Mouse (Mus musculus): Measurements from ENCODE around the gene Clip3. TPM values are rescaled to one million over a fixed set of nuclear protein-coding genes. Genes with fewer than 3 reads are reported as not detected.

Gene Clip3
- polyA plus RNA-seq, 1 experiment from 2014 or later = 53.9 TPM

GRCm38 (mm10) chr7:30278911-30279310, 12.6 kb upstream of the Clip3 start:
- H3K9me3 ChIP-seq (ENCODE audit: control insufficient read depth, low read depth, low read length) = no peaks in the 10 kb centered on the region
- H3K4me3 ChIP-seq (ENCODE audit: low read depth, low read length) = no peak overlapping the region
- H3K27ac ChIP-seq (ENCODE audit: low read length) = no peak overlapping the region
- H3K36me3 ChIP-seq (ENCODE audit: control insufficient read depth, insufficient read depth, low read length) = no peaks in the 10 kb centered on the region
- no peak overlapping the region for H3K9ac ChIP-seq (replicated peaks; ENCODE audit: low read depth, low read length)
- no peak for ATAC-seq (ENCODE audit: insufficient number of reproducible peaks, insufficient read depth, low FRiP score, low read depth)
- H3K4me2 ChIP-seq (replicated peaks; ENCODE audit: low read depth, low read length) = no peak overlapping the region
- WGBS = 51% methylated on average over 2 of the region's 2 CpGs
- H3K4me1 ChIP-seq (ENCODE audit: control insufficient read depth, insufficient read depth, low read length) = peaks cover 3% of the 10 kb centered on the region; the same call in 1 of the 2 replicates
- no peaks in the 10 kb centered on the region for H3K27me3 ChIP-seq (ENCODE audit: control insufficient read depth, insufficient read depth, low read length)

GRCm38 (mm10) chr7:30279536-30279935, 12.0 kb upstream of the Clip3 start:
- no peak for ATAC-seq (ENCODE audit: insufficient number of reproducible peaks, insufficient read depth, low FRiP score, low read depth)
- WGBS = 0% methylated on average over 6 of the region's 6 CpGs
- Histone ChIP-seq H3K36me3 (ENCODE audit: control insufficient read depth, insufficient read depth, low read length) (no peaks in the 10 kb centered on the region), H3K4me3 (ENCODE audit: low read depth, low read length) (peak overlapping the region; percentile 78), H3K27me3 (ENCODE audit: control insufficient read depth, insufficient read depth, low read length) (no peaks in the 10 kb centered on the region), H3K27ac (ENCODE audit: low read length) (peak overlapping the region; percentile 96; the same call in 1 of the 2 replicates), H3K9ac (replicated peaks; ENCODE audit: low read depth, low read length) (no peak overlapping the region), H3K4me2 (replicated peaks; ENCODE audit: low read depth, low read length) (peak overlapping the region; percentile 85), H3K4me1 (ENCODE audit: control insufficient read depth, insufficient read depth, low read length) (peaks cover 3% of the 10 kb centered on the region; the same call in 1 of the 2 replicates), H3K9me3 (ENCODE audit: control insufficient read depth, low read depth, low read length) (no peaks in the 10 kb centered on the region)

- H3K4me2 ChIP-seq (replicated peaks; ENCODE audit: low read depth, low read length) = peak within 1 kb of the TSS; percentile 85
- H3K36me3 ChIP-seq (ENCODE audit: control insufficient read depth, insufficient read depth, low read length) = no peaks in the 10 kb centered on the region
- peak within 1 kb of the TSS; percentile 78 for H3K4me3 ChIP-seq (ENCODE audit: low read depth, low read length)
- peak within 1 kb of the TSS; percentile 46; the same call in 1 of the 2 replicates for H3K9ac ChIP-seq (replicated peaks; ENCODE audit: low read depth, low read length)
- H3K27ac ChIP-seq (ENCODE audit: low read length) = peak within 1 kb of the TSS; percentile 96
- peaks cover 3% of the 10 kb centered on the region; the same call in 1 of the 2 replicates for H3K4me1 ChIP-seq (ENCODE audit: control insufficient read depth, insufficient read depth, low read length)
- no peaks in the 10 kb centered on the region for H3K27me3 ChIP-seq (ENCODE audit: control insufficient read depth, insufficient read depth, low read length)
- under 1% methylated on average over 49 of the region's 49 CpGs for WGBS
- ATAC-seq (ENCODE audit: insufficient number of reproducible peaks, insufficient read depth, low FRiP score, low read depth) = peak; percentile 95
- H3K9me3 ChIP-seq (ENCODE audit: control insufficient read depth, low read depth, low read length) = no peaks in the 10 kb centered on the region
Observed at GRCm38 (mm10) chr7:30279951-30280669, 11.4 kb upstream of the Clip3 start, which contains the start of the genes Thap8 and Wdr62. Thap8 (plus strand) TSS chr7:30280094. Wdr62 (minus strand) TSS chr7:30280419.

- H3K27ac ChIP-seq (ENCODE audit: low read length) = peak overlapping the region; percentile 96
- H3K4me1 ChIP-seq (ENCODE audit: control insufficient read depth, insufficient read depth, low read length) = peaks cover 3% of the 10 kb centered on the region; the same call in 1 of the 2 replicates
- no peaks in the 10 kb centered on the region for H3K27me3 ChIP-seq (ENCODE audit: control insufficient read depth, insufficient read depth, low read length)
- H3K4me2 ChIP-seq (replicated peaks; ENCODE audit: low read depth, low read length) = peak overlapping the region; percentile 85
- H3K9ac ChIP-seq (replicated peaks; ENCODE audit: low read depth, low read length) = no peak overlapping the region
- peak overlapping the region; percentile 78 for H3K4me3 ChIP-seq (ENCODE audit: low read depth, low read length)
- 1% methylated on average over 20 of the region's 20 CpGs for WGBS
- ATAC-seq (ENCODE audit: insufficient number of reproducible peaks, insufficient read depth, low FRiP score, low read depth) = peak; percentile 83
- H3K36me3 ChIP-seq (ENCODE audit: control insufficient read depth, insufficient read depth, low read length) = no peaks in the 10 kb centered on the region
- H3K9me3 ChIP-seq (ENCODE audit: control insufficient read depth, low read depth, low read length) = no peaks in the 10 kb centered on the region
Observed at GRCm38 (mm10) chr7:30280670-30281138, 10.8 kb upstream of the Clip3 start.

- no peak overlapping the region; the same call in 1 of the 2 replicates for H3K4me2 ChIP-seq (replicated peaks; ENCODE audit: low read depth, low read length)
Observed at GRCm38 (mm10) chr7:30281522-30281921, 10.0 kb upstream of the Clip3 start.

GRCm38 (mm10) chr7:30282740-30283139, 8.8 kb upstream of the Clip3 start:
- Histone ChIP-seq H3K4me1 (ENCODE audit: control insufficient read depth, insufficient read depth, low read length) (peaks cover 3% of the 10 kb centered on the region; the same call in 1 of the 2 replicates), H3K27me3 (ENCODE audit: control insufficient read depth, insufficient read depth, low read length) (no peaks in the 10 kb centered on the region), H3K36me3 (ENCODE audit: control insufficient read depth, insufficient read depth, low read length) (no peaks in the 10 kb centered on the region), H3K9me3 (ENCODE audit: control insufficient read depth, low read depth, low read length) (no peaks in the 10 kb centered on the region), H3K4me2 (replicated peaks; ENCODE audit: low read depth, low read length) (no peak overlapping the region), H3K9ac (replicated peaks; ENCODE audit: low read depth, low read length) (no peak overlapping the region), H3K4me3 (ENCODE audit: low read depth, low read length) (no peak overlapping the region), H3K27ac (ENCODE audit: low read length) (no peak overlapping the region)
- no peak for ATAC-seq (ENCODE audit: insufficient number of reproducible peaks, insufficient read depth, low FRiP score, low read depth)
- WGBS = 82% methylated on average over 7 of the region's 7 CpGs

More at GRCm38 (mm10) chr7:30281522-30281921, 10.0 kb upstream of the Clip3 start:
- peaks cover 3% of the 10 kb centered on the region; the same call in 1 of the 2 replicates for H3K4me1 ChIP-seq (ENCODE audit: control insufficient read depth, insufficient read depth, low read length)
- 71% methylated on average over 4 of the region's 4 CpGs for WGBS
- no peak overlapping the region for H3K9ac ChIP-seq (replicated peaks; ENCODE audit: low read depth, low read length)
- no peak overlapping the region for H3K4me3 ChIP-seq (ENCODE audit: low read depth, low read length)
- no peaks in the 10 kb centered on the region for H3K27me3 ChIP-seq (ENCODE audit: control insufficient read depth, insufficient read depth, low read length)
- peak overlapping the region; percentile 96; the same call in 1 of the 2 replicates for H3K27ac ChIP-seq (ENCODE audit: low read length)
- H3K9me3 ChIP-seq (ENCODE audit: control insufficient read depth, low read depth, low read length) = no peaks in the 10 kb centered on the region
- H3K36me3 ChIP-seq (ENCODE audit: control insufficient read depth, insufficient read depth, low read length) = no peaks in the 10 kb centered on the region
- ATAC-seq (ENCODE audit: insufficient number of reproducible peaks, insufficient read depth, low FRiP score, low read depth) = no peak

GRCm38 (mm10) chr7:30286701-30287410, 4.7 kb upstream of the Clip3 start:
- WGBS = 68% methylated on average over 8 of the region's 8 CpGs
- H3K4me1 ChIP-seq (ENCODE audit: control insufficient read depth, insufficient read depth, low read length) = no peaks in the 10 kb centered on the region
- H3K27ac ChIP-seq (ENCODE audit: low read length) = no peak overlapping the region
- H3K9me3 ChIP-seq (ENCODE audit: control insufficient read depth, low read depth, low read length) = no peaks in the 10 kb centered on the region
- no peak overlapping the region for H3K4me2 ChIP-seq (replicated peaks; ENCODE audit: low read depth, low read length)
- no peak overlapping the region for H3K9ac ChIP-seq (replicated peaks; ENCODE audit: low read depth, low read length)
- H3K27me3 ChIP-seq (ENCODE audit: control insufficient read depth, insufficient read depth, low read length) = no peaks in the 10 kb centered on the region
- no peak overlapping the region for H3K4me3 ChIP-seq (ENCODE audit: low read depth, low read length)
- H3K36me3 ChIP-seq (ENCODE audit: control insufficient read depth, insufficient read depth, low read length) = no peaks in the 10 kb centered on the region
- no peak for ATAC-seq (ENCODE audit: insufficient number of reproducible peaks, insufficient read depth, low FRiP score, low read depth)

- Histone ChIP-seq H3K27me3 (ENCODE audit: control insufficient read depth, insufficient read depth, low read length) (no peaks in the 10 kb centered on the region), H3K4me2 (replicated peaks; ENCODE audit: low read depth, low read length) (no peak overlapping the region), H3K4me3 (ENCODE audit: low read depth, low read length) (no peak overlapping the region), H3K4me1 (ENCODE audit: control insufficient read depth, insufficient read depth, low read length) (no peaks in the 10 kb centered on the region), H3K9me3 (ENCODE audit: control insufficient read depth, low read depth, low read length) (no peaks in the 10 kb centered on the region), H3K9ac (replicated peaks; ENCODE audit: low read depth, low read length) (no peak overlapping the region), H3K27ac (ENCODE audit: low read length) (no peak overlapping the region), H3K36me3 (ENCODE audit: control insufficient read depth, insufficient read depth, low read length) (no peaks in the 10 kb centered on the region)
- ATAC-seq (ENCODE audit: insufficient number of reproducible peaks, insufficient read depth, low FRiP score, low read depth) = no peak
- 67% methylated on average over 6 of the region's 6 CpGs for WGBS
Observed at GRCm38 (mm10) chr7:30288046-30288445, 3.5 kb upstream of the Clip3 start.

Measured in stomach, embryonic 14.5 days (tissue).